Mouse (Mus musculus): ENCODE data around the gene Zscan2.

GRCm38 (mm10) chr7:80888595-80888994 lies 27.9 kb downstream of the Zscan2 start:
- no peak for TF ChIP-seq CTCF (conservative IDR thresholded peaks at IDR 0.05; ENCODE audit: low read length)
- TF ChIP-seq POU5F1 (IDR thresholded peaks at IDR 0.05; ENCODE audit: borderline replicate concordance, low read length): no peak
